8 mouse cellular contexts compared by ENCODE assay signal in genomic region chr14:19976421-19977270, GRCm38 (mm10). TPM values are rescaled to one million over a fixed set of nuclear protein-coding genes. Genes with fewer than 3 reads are reported as not detected.
A peak's percentile ranks its signal among the peaks of the same experiment; 100 is the strongest.
DNase-seq lines count a peak whose midpoint lies in the region; ATAC-seq and TF ChIP-seq lines count a peak whose summit lies in the region.

No protein-coding gene starts in this region.

- H3K36me3 ChIP-seq in embryonic facial prominence, embryonic 10.5 days (replicated peaks) = 0 out of 2 replicates have a peak, but pooled peaks cover 4% of the 10 kb centered on the region
- no peaks in the 10 kb centered on the region for H3K36me3 ChIP-seq in heart, adult 2 months (ENCODE audit: control insufficient read depth, insufficient read depth, low read length)
- H3K36me3 ChIP-seq in limb, embryonic 15.5 days = no peaks in the 10 kb centered on the region
- H3K36me3 ChIP-seq in midbrain, embryonic 15.5 days (replicated peaks) = no peaks in the 10 kb centered on the region

- intact Hi-C loops in heart, adult 2 months (cut with DNase I) = loop anchor here (2.0 to 5.0 kb wide), 2 partner anchors 118 to 269 kb away; no protein-coding TSS in a partner anchor

- H3K4me2 ChIP-seq in limb, embryonic 15.5 days = peak overlapping the region; percentile 63
- H3K4me2 ChIP-seq in midbrain, embryonic 15.5 days = peak overlapping the region; percentile 53

- H3K79me2 ChIP-seq in heart, adult 2 months (replicated peaks; ENCODE audit: control insufficient read depth, insufficient read depth, low read length) = no peaks in the 10 kb centered on the region

- TF ChIP-seq POLR2A in heart, adult 2 months (IDR thresholded peaks at IDR 0.05; ENCODE audit: insufficient read depth, low read depth, low read length) = peak; percentile 63

- H3K27me3 ChIP-seq in embryonic facial prominence, embryonic 10.5 days (replicated peaks; ENCODE audit: low read depth, poor library complexity, severe bottlenecking) = no peaks in the 10 kb centered on the region
- H3K27me3 ChIP-seq in heart, adult 2 months (ENCODE audit: control insufficient read depth, insufficient read depth, low read length) = no peaks in the 10 kb centered on the region
- no peaks in the 10 kb centered on the region for H3K27me3 ChIP-seq in limb, embryonic 15.5 days
- no peaks in the 10 kb centered on the region for H3K27me3 ChIP-seq in midbrain, embryonic 15.5 days (replicated peaks)

- no peaks in the 10 kb centered on the region for H3K9me3 ChIP-seq in embryonic facial prominence, embryonic 10.5 days
- H3K9me3 ChIP-seq in limb, embryonic 15.5 days = no peaks in the 10 kb centered on the region
- H3K9me3 ChIP-seq in midbrain, embryonic 15.5 days = no peaks in the 10 kb centered on the region

- peaks cover 44% of the 10 kb centered on the region for H3K4me1 ChIP-seq in embryonic facial prominence, embryonic 10.5 days
- peaks cover 4% of the 10 kb centered on the region; the same call in 1 of the 2 replicates for H3K4me1 ChIP-seq in heart, adult 2 months (ENCODE audit: control insufficient read depth, insufficient read depth, low read length)
- peaks cover 20% of the 10 kb centered on the region for H3K4me1 ChIP-seq in limb, embryonic 15.5 days
- peaks cover 46% of the 10 kb centered on the region for H3K4me1 ChIP-seq in midbrain, embryonic 15.5 days

- WGBS in embryonic facial prominence, embryonic 10.5 days = 2% methylated on average over 24 of the region's 24 CpGs
- WGBS in heart, adult 2 months = 3% methylated on average over 24 of the region's 24 CpGs
- WGBS in limb, embryonic 15.5 days = under 1% methylated on average over 24 of the region's 24 CpGs
- under 1% methylated on average over 22 of the region's 24 CpGs for WGBS in midbrain, embryonic 15.5 days

- TF ChIP-seq EP300 in heart, adult 2 months (IDR thresholded peaks at IDR 0.05; ENCODE audit: insufficient read depth, low read depth, low read length) = no peak

- peak overlapping the region; percentile 90 for H3K27ac ChIP-seq in embryonic facial prominence, embryonic 10.5 days (replicated peaks)
- H3K27ac ChIP-seq in heart, adult 2 months = peak overlapping the region; percentile 47; the same call in 1 of the 2 replicates
- peak overlapping the region; percentile 90 for H3K27ac ChIP-seq in limb, embryonic 15.5 days
- H3K27ac ChIP-seq in midbrain, embryonic 15.5 days = peak overlapping the region; percentile 97

- peak overlapping the region; percentile 66 for H3K4me3 ChIP-seq in embryonic facial prominence, embryonic 10.5 days
- H3K4me3 ChIP-seq in heart, adult 2 months = peak overlapping the region; percentile 49
- H3K4me3 ChIP-seq in limb, embryonic 15.5 days = peak overlapping the region; percentile 48
- H3K4me3 ChIP-seq in midbrain, embryonic 15.5 days = peak overlapping the region; percentile 71

- peak; percentile 62 for TF ChIP-seq CTCF in heart, adult 2 months (IDR thresholded peaks at IDR 0.05)

- peak overlapping the region; percentile 43 for H3K9ac ChIP-seq in heart, adult 2 months (ENCODE audit: low read depth, low read length)
- peak overlapping the region; percentile 18; the same call in 1 of the 2 replicates for H3K9ac ChIP-seq in limb, embryonic 15.5 days
- H3K9ac ChIP-seq in midbrain, embryonic 15.5 days = peak overlapping the region; percentile 86

- peak; percentile 83 for DNase-seq in A20 (ENCODE audit: low read depth, low spot score)
- peak; percentile 80 for DNase-seq in adrenal gland, adult 2 months
- peak; percentile 93 for DNase-seq in embryonic facial prominence, embryonic 10.5 days (ENCODE audit: low spot score)
- peak; percentile 68 to 79 for DNase-seq in heart, adult 2 months
- peak; percentile 46 for DNase-seq in kidney, adult 18-20 months
- peak; percentile 29 to 72 for DNase-seq in spleen, postnatal 10 days (ENCODE audit: low spot score in 2 of 2)

- ATAC-seq in limb, embryonic 15.5 days (ENCODE audit: insufficient number of reproducible peaks, low FRiP score, low TSS enrichment, low read depth) = peak; percentile 92
- ATAC-seq in midbrain, embryonic 15.5 days (replicated peaks) = peak; percentile 96

RNA-seq across cellular contexts. Expression of gene Gng2, which starts 0.8 kb away (rescaled TPM):
- 10 to 100 TPM; 32.8 to 39.5 TPM for total RNA-seq in adrenal gland, adult 2 months (2021)
- polyA plus RNA-seq in adrenal gland, adult 2 months (2012; rRNA removed) = 3.3 and 3.7 TPM in 2 replicates
- 82.8 and 82.9 TPM in 2 replicates for polyA plus RNA-seq in embryonic facial prominence, embryonic 10.5 days (2016; fragmentation: Nextera tagmentation; extraction: Ambion mirVana)
- 10 to 100 TPM; 13.0 to 14.9 TPM for total RNA-seq in heart, adult 2 months (2021)
- 11.7 and 19.0 TPM in 2 replicates for polyA plus RNA-seq in heart, adult 2 months (2012; rRNA removed)
- polyA plus RNA-seq in limb, embryonic 15.5 days (2015; fragmentation: Nextera tagmentation; extraction: Ambion mirVana) = 49.4 and 60.6 TPM in 2 replicates
- 452 and 467 TPM in 2 replicates for polyA plus RNA-seq in midbrain, embryonic 15.5 days (2015; fragmentation: Nextera tagmentation; extraction: Ambion mirVana)

Comparison
In these comparisons a context has a peak if more than half of its experiments do, and no peak if none do; other contexts are left out.
1. Peak in every context shown above with its lines: DNase-seq, ATAC-seq, H3K4me3 ChIP-seq and H3K27ac ChIP-seq.
2. H3K27ac ChIP-seq: peak in every context shown above with its lines; median percentile 97 in midbrain, embryonic 15.5 days; 90 in embryonic facial prominence, embryonic 10.5 days; 90 in limb, embryonic 15.5 days; 47 in heart, adult 2 months.
3. H3K9ac ChIP-seq: peak in every context shown above with its lines; median percentile 86 in midbrain, embryonic 15.5 days; 43 in heart, adult 2 months; 18 in limb, embryonic 15.5 days.